Mouse (Mus musculus): ENCODE results near the gene Crybg2. TPM values are rescaled to one million over a fixed set of nuclear protein-coding genes. Genes with fewer than 3 reads are reported as not detected.

Crybg2 gene
- total RNA-seq, 2 experiments from 2014 or later = 1.3 to 1.4 TPM

- intact Hi-C loops (cut with DNase I) = no loop called here
- DNase-seq (ENCODE audit: low spot score in 2 of 2) = peak in 1 of 2 experiments; percentile 14
Measured at GRCm38 (mm10) chr4:134128983-134129362, 68.4 kb downstream of the Crybg2 start.

- peak in 1 of 2 experiments; percentile 29 for DNase-seq (ENCODE audit: low spot score in 2 of 2)
- intact Hi-C loops (cut with DNase I) = no loop called here
Measured at GRCm38 (mm10) chr4:134129482-134129881, 68.9 kb downstream of the Crybg2 start.

- intact Hi-C loops (cut with DNase I) = no loop called here
- no peak for DNase-seq (ENCODE audit: low spot score in 2 of 2)
Measured at GRCm38 (mm10) chr4:134132117-134132516, 71.5 kb downstream of the Crybg2 start.

- intact Hi-C loops (cut with DNase I) = no loop called here
Measured at GRCm38 (mm10) chr4:134132519-134133095, 72.0 kb downstream of the Crybg2 start.

GRCm38 (mm10) chr4:134136280-134136926 is 75.8 kb downstream of the Crybg2 start:
- intact Hi-C loops (cut with DNase I) = no loop called here
- DNase-seq (ENCODE audit: low spot score in 2 of 2) = no peak

More at GRCm38 (mm10) chr4:134132519-134133095, 72.0 kb downstream of the Crybg2 start:
- no peak for DNase-seq (ENCODE audit: low spot score in 2 of 2)

GRCm38 (mm10) chr4:134138857-134139256 is 78.2 kb downstream of the Crybg2 start:
- intact Hi-C loops (cut with DNase I) = no loop called here
- DNase-seq (ENCODE audit: low spot score in 2 of 2) = no peak

Other genes with a start within 250 kb of the Crybg2 start
- gene Rps6ka1, start 173.0 kb upstream of the Crybg2 start, total RNA-seq (2021) = 10 to 100 TPM; 12.7 TPM
- 100 to 1,000 TPM; 118 to 146 TPM for gene Hmgn2, start 92.2 kb upstream of the Crybg2 start, total RNA-seq (2021)
- gene Dhdds, start 59.9 kb upstream of the Crybg2 start, total RNA-seq (2021) = 10 to 100 TPM; 61.0 to 63.6 TPM
- gene Lin28a, start 42.0 kb upstream of the Crybg2 start, total RNA-seq (2021) = not detected
- not detected for gene Zfp683, start 7.0 kb upstream of the Crybg2 start, total RNA-seq (2021)
- 1 to 10 TPM in 1 of 2 experiments, under 1 TPM in 1; 0.99 to 2.4 TPM for gene Cd52, start 34.3 kb downstream of the Crybg2 start, total RNA-seq (2021)
- gene Ubxn11, start 41.8 kb downstream of the Crybg2 start, total RNA-seq (2021) = 10 to 100 TPM; 22.6 to 25.0 TPM
- 100 to 1,000 TPM; 204 to 214 TPM for gene Sh3bgrl3, start 68.0 kb downstream of the Crybg2 start, total RNA-seq (2021)
- gene Cep85, start 126.3 kb downstream of the Crybg2 start, total RNA-seq (2021) = 10 to 100 TPM in 1 of 2 experiments, 1 to 10 TPM in 1; 9.5 to 10.5 TPM
- not detected for gene Gm7534, start 142.2 kb downstream of the Crybg2 start, total RNA-seq (2021)
- not detected for gene Catsper4, start 166.6 kb downstream of the Crybg2 start, total RNA-seq (2021)
- gene Cnksr1, start 177.6 kb downstream of the Crybg2 start, total RNA-seq (2021) = under 1 TPM in 1 of 2 experiments, not detected in 1; 0.24 TPM
- gene E130218I03Rik, start 182.8 kb downstream of the Crybg2 start, total RNA-seq (2021) = not detected
- 10 to 100 TPM in 1 of 2 experiments, 1 to 10 TPM in 1; 10.0 to 12.5 TPM for gene Zfp593, start 184.8 kb downstream of the Crybg2 start, total RNA-seq (2021)
- not detected for gene Gm30191, start 186.1 kb downstream of the Crybg2 start, total RNA-seq (2021)
- gene Grrp1, start 193.3 kb downstream of the Crybg2 start, total RNA-seq (2021) = 1 to 10 TPM; 3.8 to 4.3 TPM
- 10 to 100 TPM; 16.1 to 16.4 TPM for gene Pdik1l, start 227.1 kb downstream of the Crybg2 start, total RNA-seq (2021)

Data from left cerebral cortex, postnatal 14 days (tissue).